Mouse (Mus musculus): ENCODE data around the gene Apba3. TPM values are rescaled to one million over a fixed set of nuclear protein-coding genes. Genes with fewer than 3 reads are reported as not detected.

Gene Apba3
- polyA plus RNA-seq, 1 experiment from 2014 or later = 26.7 TPM

Small RNA genes lying within 50 kb of the gene (microRNA-seq; reads per million reads assigned to microRNA genes)
- gene Mir3057 = 10.6 reads per million, percentile 24 among the genes with 10 or more reads in this experiment

Other genes starting within 250 kb of the Apba3 start
- gene Diras1, start 241.3 kb upstream of the Apba3 start, polyA plus RNA-seq (2015; fragmentation: Nextera tagmentation; extraction: Ambion mirVana) = 0.06 TPM in 1 of 2 replicates, not detected in the other
- gene Slc39a3, start 229.5 kb upstream of the Apba3 start, polyA plus RNA-seq (2015; fragmentation: Nextera tagmentation; extraction: Ambion mirVana) = 5.7 and 5.8 TPM in 2 replicates
- gene Sgta, start 206.8 kb upstream of the Apba3 start, polyA plus RNA-seq (2015; fragmentation: Nextera tagmentation; extraction: Ambion mirVana) = 69.1 and 71.6 TPM in 2 replicates
- gene Thop1, start 196.9 kb upstream of the Apba3 start, polyA plus RNA-seq (2015; fragmentation: Nextera tagmentation; extraction: Ambion mirVana) = 35.1 and 38.2 TPM in 2 replicates
- 22.3 and 22.5 TPM in 2 replicates for gene Creb3l3, start 168.1 kb upstream of the Apba3 start, polyA plus RNA-seq (2015; fragmentation: Nextera tagmentation; extraction: Ambion mirVana)
- 127 and 130 TPM in 2 replicates for gene Map2k2, start 161.0 kb upstream of the Apba3 start, polyA plus RNA-seq (2015; fragmentation: Nextera tagmentation; extraction: Ambion mirVana)
- 49.1 and 49.6 TPM in 2 replicates for gene Zbtb7a, start 131.7 kb upstream of the Apba3 start, polyA plus RNA-seq (2015; fragmentation: Nextera tagmentation; extraction: Ambion mirVana)
- 23.5 and 23.8 TPM in 2 replicates for gene Pias4, start 99.0 kb upstream of the Apba3 start, polyA plus RNA-seq (2015; fragmentation: Nextera tagmentation; extraction: Ambion mirVana)
- gene Eef2, start 90.3 kb upstream of the Apba3 start, polyA plus RNA-seq (2015; fragmentation: Nextera tagmentation; extraction: Ambion mirVana) = 369 and 384 TPM in 2 replicates
- 19.3 and 20.9 TPM in 2 replicates for gene Dapk3, start 84.0 kb upstream of the Apba3 start, polyA plus RNA-seq (2015; fragmentation: Nextera tagmentation; extraction: Ambion mirVana)
- gene 4930442H23Rik, start 83.1 kb upstream of the Apba3 start, polyA plus RNA-seq (2015; fragmentation: Nextera tagmentation; extraction: Ambion mirVana) = 0.08 TPM in 1 of 2 replicates, not detected in the other
- not detected in 2 replicates for gene Nmrk2, start 64.9 kb upstream of the Apba3 start, polyA plus RNA-seq (2015; fragmentation: Nextera tagmentation; extraction: Ambion mirVana)
- gene Atcay, start 36.1 kb upstream of the Apba3 start, polyA plus RNA-seq (2015; fragmentation: Nextera tagmentation; extraction: Ambion mirVana) = 0.05 and 0.08 TPM in 2 replicates
- 0.28 and 0.43 TPM in 2 replicates for gene Zfr2, start 33.8 kb upstream of the Apba3 start, polyA plus RNA-seq (2015; fragmentation: Nextera tagmentation; extraction: Ambion mirVana)
- gene Matk, start 14.0 kb upstream of the Apba3 start, polyA plus RNA-seq (2015; fragmentation: Nextera tagmentation; extraction: Ambion mirVana) = 1.2 and 1.8 TPM in 2 replicates
- gene Mrpl54, start within 50 bp of the Apba3 start, polyA plus RNA-seq (2015; fragmentation: Nextera tagmentation; extraction: Ambion mirVana) = 130 and 134 TPM in 2 replicates
- 0.35 and 0.43 TPM in 2 replicates for gene Tjp3, start 24.6 kb downstream of the Apba3 start, polyA plus RNA-seq (2015; fragmentation: Nextera tagmentation; extraction: Ambion mirVana)
- gene Pip5k1c, start 26.0 kb downstream of the Apba3 start, polyA plus RNA-seq (2015; fragmentation: Nextera tagmentation; extraction: Ambion mirVana) = 13.2 and 16.7 TPM in 2 replicates
- 29.5 and 33.0 TPM in 2 replicates for gene Cactin, start 54.1 kb downstream of the Apba3 start, polyA plus RNA-seq (2015; fragmentation: Nextera tagmentation; extraction: Ambion mirVana)
- gene Tbxa2r, start 61.8 kb downstream of the Apba3 start, polyA plus RNA-seq (2015; fragmentation: Nextera tagmentation; extraction: Ambion mirVana) = 5.2 and 5.3 TPM in 2 replicates
- gene Gipc3, start 76.3 kb downstream of the Apba3 start, polyA plus RNA-seq (2015; fragmentation: Nextera tagmentation; extraction: Ambion mirVana) = not detected in 2 replicates
- 27.1 and 30.3 TPM in 2 replicates for gene Hmg20b, start 83.5 kb downstream of the Apba3 start, polyA plus RNA-seq (2015; fragmentation: Nextera tagmentation; extraction: Ambion mirVana)
- 12.5 and 13.1 TPM in 2 replicates for gene Mfsd12, start 90.5 kb downstream of the Apba3 start, polyA plus RNA-seq (2015; fragmentation: Nextera tagmentation; extraction: Ambion mirVana)
- gene 4930404N11Rik, start 98.9 kb downstream of the Apba3 start, polyA plus RNA-seq (2015; fragmentation: Nextera tagmentation; extraction: Ambion mirVana) = 1.2 and 1.4 TPM in 2 replicates
- gene Fzr1, start 111.6 kb downstream of the Apba3 start, polyA plus RNA-seq (2015; fragmentation: Nextera tagmentation; extraction: Ambion mirVana) = 89.5 and 94.1 TPM in 2 replicates
- gene Dohh, start 117.5 kb downstream of the Apba3 start, polyA plus RNA-seq (2015; fragmentation: Nextera tagmentation; extraction: Ambion mirVana) = 61.1 and 68.7 TPM in 2 replicates
- gene Gm48551, start 117.5 kb downstream of the Apba3 start, polyA plus RNA-seq (2015; fragmentation: Nextera tagmentation; extraction: Ambion mirVana) = 0.86 and 0.89 TPM in 2 replicates
- gene Gm48552, start 122.0 kb downstream of the Apba3 start, polyA plus RNA-seq (2015; fragmentation: Nextera tagmentation; extraction: Ambion mirVana) = 0.93 TPM in 1 of 2 replicates, not detected in the other
- gene Smim24, start 126.1 kb downstream of the Apba3 start, polyA plus RNA-seq (2015; fragmentation: Nextera tagmentation; extraction: Ambion mirVana) = 1.8 TPM in 2 replicates
- 9.8 and 9.9 TPM in 2 replicates for gene Nfic, start 188.7 kb downstream of the Apba3 start, polyA plus RNA-seq (2015; fragmentation: Nextera tagmentation; extraction: Ambion mirVana)
- gene Celf5, start 215.7 kb downstream of the Apba3 start, polyA plus RNA-seq (2015; fragmentation: Nextera tagmentation; extraction: Ambion mirVana) = 0.13 and 0.15 TPM in 2 replicates
- 41.5 TPM in 2 replicates for gene Ncln, start 229.4 kb downstream of the Apba3 start, polyA plus RNA-seq (2015; fragmentation: Nextera tagmentation; extraction: Ambion mirVana)
- 2.3 and 2.4 TPM in 2 replicates for gene S1pr4, start 233.2 kb downstream of the Apba3 start, polyA plus RNA-seq (2015; fragmentation: Nextera tagmentation; extraction: Ambion mirVana)

Data from liver, embryonic 13.5 days (tissue).